29 mouse cellular contexts compared by ENCODE assay signal in the genomic region with DNA sequence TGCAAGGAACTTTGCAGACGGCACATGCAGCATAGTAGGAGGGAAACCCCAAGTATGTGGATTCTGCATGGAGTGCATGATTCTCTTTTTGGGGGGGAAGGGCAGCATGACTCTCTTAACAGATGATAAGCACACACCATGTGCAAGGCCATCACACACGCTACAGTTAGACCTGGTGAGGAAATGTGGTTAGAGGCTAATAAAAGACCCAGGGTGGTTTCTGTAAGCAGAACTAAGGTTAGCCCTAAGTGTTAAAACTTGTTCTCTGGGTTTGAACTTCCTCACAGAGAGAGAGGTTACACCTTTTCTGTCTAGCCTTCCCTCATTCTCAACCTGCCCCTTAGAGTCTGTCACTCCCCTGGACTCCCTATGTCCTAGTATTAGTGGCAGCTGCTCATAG. TPM values are rescaled to one million over a fixed set of nuclear protein-coding genes. Genes with fewer than 3 reads are reported as not detected.
A peak's percentile ranks its signal among the peaks of the same experiment; 100 is the strongest.
DNase-seq lines count a peak whose midpoint lies in the region; ATAC-seq and TF ChIP-seq lines count a peak whose summit lies in the region.
"Had no signal": no experiment of that assay in that cellular context is flagged by ENCODE, and none has a peak within 500 bp of the region (broad histone marks: within the 10 kb centered on the region; RNA-seq: fewer than 3 reads in every experiment).

No protein-coding gene starts in this region.

- no peak for ATAC-seq in liver, embryonic 13.5 days (ENCODE audit: low read depth)
- no peak for ATAC-seq in liver, embryonic 12.5 days
- ATAC-seq in liver, embryonic 15.5 days (ENCODE audit: insufficient read depth): no peak
- peak; percentile 30 for ATAC-seq in megakaryocyte progenitor cell, adult 5-6 weeks (replicated peaks; ENCODE audit: poor library complexity)
- ATAC-seq: hindbrain, embryonic 16.5 days; intestine, embryonic 15.5 days; midbrain, embryonic 13.5 days had no signal

- DNase-seq in liver, embryonic 13.5 days: no peak
- DNase-seq in MEL (ENCODE audit: low read depth, low spot score): no peak
- no peak for DNase-seq in cerebellum, adult 2 months
- no peak for DNase-seq in gastrocnemius, postnatal 25 days
- DNase-seq in kidney, adult 2 months: no peak
- DNase-seq: adrenal gland, adult 2 months; cerebellum, adult 9-11 months; gastrocnemius, postnatal 36 days; heart, postnatal 4 days; kidney, adult 9 months; kidney, postnatal 14 days; layer of hippocampus, postnatal 36 days; lung, adult 2 months; right cerebral cortex, postnatal 14 days; spleen, adult 18-20 months; thymus, adult 18-20 months had no signal

- no peak for TF ChIP-seq EP300 in MEL (IDR thresholded peaks at IDR 0.05; ENCODE audit: low read depth in 1 of 2, low read length in 2 of 2)

- peaks cover 34% of the 10 kb centered on the region for H3K4me1 ChIP-seq in liver, embryonic 13.5 days (replicated peaks)
- peaks cover 28% of the 10 kb centered on the region for H3K4me1 ChIP-seq in liver, embryonic 12.5 days
- peaks cover 0 to 21% of the 10 kb centered on the region in 2 experiments; a peak in 2 of 4 replicates for H3K4me1 ChIP-seq in MEL (ENCODE audit: control insufficient read depth in 1 of 2, insufficient read depth in 2 of 2, low read length in 2 of 2)
- peaks cover 22% of the 10 kb centered on the region for H3K4me1 ChIP-seq in liver, embryonic 15.5 days (replicated peaks)
- peaks cover under 1% of the 10 kb centered on the region; the same call in 1 of the 2 replicates for H3K4me1 ChIP-seq in cerebellum, adult 2 months (ENCODE audit: control insufficient read depth, insufficient read depth, low read length)
- H3K4me1 ChIP-seq in kidney, adult 2 months (ENCODE audit: control insufficient read depth, insufficient read depth, low read length): 0 out of 2 replicates have a peak, but pooled peaks cover 2% of the 10 kb centered on the region

- H3K9me3 ChIP-seq in liver, embryonic 13.5 days (replicated peaks): no peaks in the 10 kb centered on the region
- H3K9me3 ChIP-seq in liver, embryonic 12.5 days (replicated peaks): no peaks in the 10 kb centered on the region
- no peaks in the 10 kb centered on the region for H3K9me3 ChIP-seq in MEL (replicated peaks; ENCODE audit: insufficient read depth, low read length)
- no peaks in the 10 kb centered on the region for H3K9me3 ChIP-seq in liver, embryonic 15.5 days (replicated peaks)
- H3K9me3 ChIP-seq: embryonic facial prominence, embryonic 12.5 days; G1E; intestine, embryonic 15.5 days; midbrain, embryonic 13.5 days; neural tube, embryonic 12.5 days had no signal

- no peak for TF ChIP-seq CTCF in MEL (IDR thresholded peaks at IDR 0.05 in 2 of 3, conservative IDR thresholded peaks at IDR 0.05 in 1 of 3; ENCODE audit: control insufficient read depth in 1 of 3, insufficient read depth in 1 of 3, low read depth in 2 of 3, low read length in 3 of 3, poor library complexity in 1 of 3, severe bottlenecking in 1 of 3)
- TF ChIP-seq CTCF in cerebellum, adult 2 months (IDR thresholded peaks at IDR 0.05; ENCODE audit: borderline replicate concordance, insufficient read depth, low read depth, low read length): no peak
- TF ChIP-seq CTCF in kidney, adult 2 months (conservative IDR thresholded peaks at IDR 0.05; ENCODE audit: insufficient read depth, insufficient read length, low read depth, low read length): no peak

- peaks cover 100% of the 10 kb centered on the region for H3K27me3 ChIP-seq in liver, embryonic 13.5 days
- peaks cover 99% of the 10 kb centered on the region for H3K27me3 ChIP-seq in liver, embryonic 12.5 days (replicated peaks)
- peaks cover 2 to 6% of the 10 kb centered on the region in 2 experiments; a peak in 3 of 4 replicates for H3K27me3 ChIP-seq in MEL (ENCODE audit: control insufficient read depth in 1 of 2, insufficient read depth in 2 of 2, low read length in 2 of 2)
- H3K27me3 ChIP-seq in liver, embryonic 15.5 days: peaks cover 99% of the 10 kb centered on the region
- H3K27me3 ChIP-seq in cerebellum, adult 2 months (ENCODE audit: control insufficient read depth, insufficient read depth, low read length): peaks cover 17% of the 10 kb centered on the region; the same call in 1 of the 2 replicates
- peaks cover 6% of the 10 kb centered on the region for H3K27me3 ChIP-seq in kidney, adult 2 months (replicated peaks; ENCODE audit: control insufficient read depth, insufficient read depth, low read length)

- no peak overlapping the region for H3K4me3 ChIP-seq in liver, embryonic 13.5 days (replicated peaks)
- no peak overlapping the region for H3K4me3 ChIP-seq in liver, embryonic 12.5 days
- H3K4me3 ChIP-seq in MEL (ENCODE audit: control insufficient read depth in 1 of 2, insufficient read depth in 1 of 2, low read depth in 2 of 2, low read length in 2 of 2): peak overlapping the region; percentile 40 to 43
- H3K4me3 ChIP-seq in liver, embryonic 15.5 days (replicated peaks): no peak overlapping the region
- H3K4me3 ChIP-seq in cerebellum, adult 2 months (replicated peaks; ENCODE audit: insufficient read depth, low read depth, low read length): no peak overlapping the region
- H3K4me3 ChIP-seq in kidney, adult 2 months (ENCODE audit: insufficient read depth, low read depth, low read length): no peak overlapping the region
- H3K4me3 ChIP-seq: embryonic facial prominence, embryonic 12.5 days; intestine, embryonic 15.5 days; midbrain, embryonic 13.5 days; neural tube, embryonic 12.5 days had no signal

- no peaks in the 10 kb centered on the region for H3K36me3 ChIP-seq in liver, embryonic 13.5 days
- H3K36me3 ChIP-seq in liver, embryonic 12.5 days: no peaks in the 10 kb centered on the region
- peaks cover 0 to 12% of the 10 kb centered on the region in 2 experiments; a peak in 2 of 4 replicates for H3K36me3 ChIP-seq in MEL (ENCODE audit: control insufficient read depth in 1 of 2, insufficient read depth in 2 of 2, low read length in 2 of 2)
- no peaks in the 10 kb centered on the region for H3K36me3 ChIP-seq in liver, embryonic 15.5 days (replicated peaks)
- H3K36me3 ChIP-seq in kidney, adult 2 months (ENCODE audit: control insufficient read depth, insufficient read depth, low read length): no peaks in the 10 kb centered on the region
- H3K36me3 ChIP-seq: embryonic facial prominence, embryonic 12.5 days; G1E; intestine, embryonic 15.5 days; midbrain, embryonic 13.5 days; neural tube, embryonic 12.5 days had no signal

- TF ChIP-seq RAD21 in MEL (IDR thresholded peaks at IDR 0.05; ENCODE audit: low read depth, low read length): no peak

- 0 out of 2 replicates have a peak overlapping the region, but pooled peaks have one; percentile 47 for H3K27ac ChIP-seq in liver, embryonic 13.5 days
- no peak overlapping the region for H3K27ac ChIP-seq in liver, embryonic 12.5 days
- H3K27ac ChIP-seq in MEL (ENCODE audit: control insufficient read depth, low read depth, low read length): peak overlapping the region; percentile 33; the same call in 1 of the 2 replicates
- H3K27ac ChIP-seq in liver, embryonic 15.5 days (replicated peaks): no peak overlapping the region
- H3K27ac ChIP-seq in cerebellum, adult 2 months (ENCODE audit: insufficient read depth, low read length): no peak overlapping the region
- no peak overlapping the region for H3K27ac ChIP-seq in kidney, adult 2 months (ENCODE audit: insufficient read depth, low read depth, low read length)
- H3K27ac ChIP-seq: embryonic facial prominence, embryonic 12.5 days; intestine, embryonic 15.5 days; midbrain, embryonic 13.5 days; neural tube, embryonic 12.5 days had no signal

- H3K79me2 ChIP-seq in MEL (ENCODE audit: control insufficient read depth, insufficient read depth, low read length, poor library complexity): no peaks in the 10 kb centered on the region

- WGBS in liver, embryonic 13.5 days (ENCODE audit: insufficient replicate concordance): 33% methylated on average over 2 of the region's 2 CpGs
- WGBS in liver, embryonic 12.5 days (ENCODE audit: insufficient replicate concordance): 26% methylated on average over 2 of the region's 2 CpGs
- 11% methylated on average over 2 of the region's 2 CpGs for whole genome bisulfite sequencing in liver, embryonic 15.5 days (ENCODE audit: insufficient replicate concordance)
- 76% methylated on average over 2 of the region's 2 CpGs for WGBS in cerebellum, adult 2 months
- 63% methylated on average over 2 of the region's 2 CpGs for WGBS in kidney, adult 2 months

- no peak for TF ChIP-seq POLR2A in MEL (IDR thresholded peaks at IDR 0.05; ENCODE audit: control insufficient read depth in 1 of 2, insufficient read depth in 1 of 2, low read depth in 1 of 2, low read length in 2 of 2, poor library complexity in 1 of 2)
- no peak for TF ChIP-seq POLR2A in cerebellum, adult 2 months (IDR thresholded peaks at IDR 0.05; ENCODE audit: borderline replicate concordance, insufficient read depth, low read length)
- no peak for TF ChIP-seq POLR2A in kidney, adult 2 months (IDR thresholded peaks at IDR 0.05; ENCODE audit: low read depth, low read length)

- H3K9ac ChIP-seq in liver, embryonic 13.5 days: no peak overlapping the region
- H3K9ac ChIP-seq in liver, embryonic 12.5 days: no peak overlapping the region
- H3K9ac ChIP-seq in MEL (ENCODE audit: control insufficient read depth, low read depth, low read length, poor library complexity, severe bottlenecking): peak overlapping the region; percentile 32
- H3K9ac ChIP-seq in liver, embryonic 15.5 days: no peak overlapping the region
- H3K9ac ChIP-seq: embryonic facial prominence, embryonic 12.5 days; intestine, embryonic 15.5 days; midbrain, embryonic 13.5 days; neural tube, embryonic 12.5 days had no signal

- peak overlapping the region; percentile 33; the same call in 1 of the 2 replicates for H3K4me2 ChIP-seq in liver, embryonic 13.5 days
- H3K4me2 ChIP-seq in liver, embryonic 12.5 days: no peak overlapping the region
- H3K4me2 ChIP-seq in liver, embryonic 15.5 days: peak overlapping the region; percentile 20; the same call in 1 of the 2 replicates
- H3K4me2 ChIP-seq: embryonic facial prominence, embryonic 12.5 days; intestine, embryonic 15.5 days; midbrain, embryonic 13.5 days; neural tube, embryonic 12.5 days had no signal

RNA-seq across cellular contexts. Expression of a gene that starts 8.2 kb away (rescaled TPM):
- 0.25 and 0.39 TPM in 2 replicates for polyA plus RNA-seq in liver, embryonic 13.5 days (2015; fragmentation: Nextera tagmentation; extraction: Ambion mirVana)
- 0.22 and 0.33 TPM in 2 replicates for polyA plus RNA-seq in liver, embryonic 12.5 days (2016; fragmentation: Nextera tagmentation; extraction: Ambion mirVana)
- not detected in 2 replicates for total RNA-seq in MEL (2012; rRNA removed)
- under 1 TPM in 1 of 2 experiments, not detected in 1; 0.47 TPM for polyA plus RNA-seq in MEL (2012; ENCODE audit: insufficient read depth in 1 of 2, insufficient read length in 2 of 2, low read depth in 1 of 2, low replicate concordance in 2 of 2, missing spikeins in 1 of 2)
- polyA plus RNA-seq in liver, embryonic 15.5 days (2015; fragmentation: Nextera tagmentation; extraction: Ambion mirVana): 0.62 and 1.0 TPM in 2 replicates
- total RNA-seq in megakaryocyte progenitor cell, adult 5-6 weeks (2015): 17.0 and 19.9 TPM in 2 replicates
- total RNA-seq in megakaryocyte progenitor cell, adult 5-6 weeks (2017): 11.4 and 12.2 TPM in 2 replicates
- 0.36 and 1.1 TPM in 2 replicates for polyA plus RNA-seq in cerebellum, adult 2 months (2012; rRNA removed)
- total RNA-seq in gastrocnemius, postnatal 25 days (2021): not detected
- 0.22 TPM in 1 of 2 replicates, not detected in the other for polyA plus RNA-seq in kidney, adult 2 months (2012; rRNA removed)
- total RNA-seq: heart, postnatal 4 days had no signal
- polyA plus RNA-seq: hindbrain, embryonic 16.5 days; midbrain, embryonic 13.5 days; neural tube, embryonic 12.5 days had no signal

RNA-seq across cellular contexts. Expression of a gene that starts 20.4 kb away (rescaled TPM):
- not detected in 2 replicates for polyA plus RNA-seq in liver, embryonic 13.5 days (2015; fragmentation: Nextera tagmentation; extraction: Ambion mirVana)
- not detected in 2 replicates for polyA plus RNA-seq in liver, embryonic 12.5 days (2016; fragmentation: Nextera tagmentation; extraction: Ambion mirVana)
- not detected in 2 replicates for total RNA-seq in MEL (2012; rRNA removed)
- not detected for polyA plus RNA-seq in MEL (2012; ENCODE audit: insufficient read depth in 1 of 2, insufficient read length in 2 of 2, low read depth in 1 of 2, low replicate concordance in 2 of 2, missing spikeins in 1 of 2)
- not detected in 2 replicates for polyA plus RNA-seq in liver, embryonic 15.5 days (2015; fragmentation: Nextera tagmentation; extraction: Ambion mirVana)
- total RNA-seq in megakaryocyte progenitor cell, adult 5-6 weeks (2015): 0.05 and 0.25 TPM in 2 replicates
- total RNA-seq in megakaryocyte progenitor cell, adult 5-6 weeks (2017): 0.10 TPM in 1 of 2 replicates, not detected in the other
- polyA plus RNA-seq in cerebellum, adult 2 months (2012; rRNA removed): not detected in 2 replicates
- total RNA-seq in gastrocnemius, postnatal 25 days (2021): not detected
- 0.04 and 0.06 TPM in 2 replicates for polyA plus RNA-seq in kidney, adult 2 months (2012; rRNA removed)
- total RNA-seq: adrenal gland, adult 2 months; G1E; gastrocnemius, postnatal 36 days; heart, adult 8-10 months; heart, postnatal 4 days; layer of hippocampus, adult 8-10 months; layer of hippocampus, postnatal 36 days; left cerebral cortex, postnatal 10 days had no signal
- polyA plus RNA-seq: adrenal gland, adult 2 months; G1E; heart, embryonic 16.5 days; hindbrain, embryonic 16.5 days; lung, adult 2 months; midbrain, embryonic 13.5 days; neural tube, embryonic 12.5 days had no signal

RNA-seq across cellular contexts. Expression of a gene that starts 34.0 kb away (rescaled TPM):
- 3.6 and 18.3 TPM in 2 replicates for polyA plus RNA-seq in liver, embryonic 13.5 days (2015; fragmentation: Nextera tagmentation; extraction: Ambion mirVana)
- 9.3 and 17.8 TPM in 2 replicates for polyA plus RNA-seq in liver, embryonic 12.5 days (2016; fragmentation: Nextera tagmentation; extraction: Ambion mirVana)
- 1,264 and 1,284 TPM in 2 replicates for total RNA-seq in MEL (2012; rRNA removed)
- polyA plus RNA-seq in MEL (2012; ENCODE audit: insufficient read depth in 1 of 2, insufficient read length in 2 of 2, low read depth in 1 of 2, low replicate concordance in 2 of 2, missing spikeins in 1 of 2): 1 to 10 TPM in 1 of 2 experiments, not detected in 1; 3.7 TPM
- 9.5 and 11.4 TPM in 2 replicates for polyA plus RNA-seq in liver, embryonic 15.5 days (2015; fragmentation: Nextera tagmentation; extraction: Ambion mirVana)
- 1.9 and 2.2 TPM in 2 replicates for total RNA-seq in megakaryocyte progenitor cell, adult 5-6 weeks (2015)
- 923 and 1,838 TPM in 2 replicates for total RNA-seq in megakaryocyte progenitor cell, adult 5-6 weeks (2017)
- not detected in 2 replicates for polyA plus RNA-seq in cerebellum, adult 2 months (2012; rRNA removed)
- total RNA-seq in gastrocnemius, postnatal 25 days (2021): 1 to 10 TPM; 2.9 to 7.7 TPM
- polyA plus RNA-seq in kidney, adult 2 months (2012; rRNA removed): 0.95 and 3.4 TPM in 2 replicates
- polyA plus RNA-seq: hindbrain, embryonic 16.5 days; midbrain, embryonic 13.5 days had no signal

RNA-seq across cellular contexts. Expression of a gene that starts 34.3 kb away (rescaled TPM):
- 3.5 and 3.7 TPM in 2 replicates for polyA plus RNA-seq in liver, embryonic 13.5 days (2015; fragmentation: Nextera tagmentation; extraction: Ambion mirVana)
- 4.4 and 4.8 TPM in 2 replicates for polyA plus RNA-seq in liver, embryonic 12.5 days (2016; fragmentation: Nextera tagmentation; extraction: Ambion mirVana)
- total RNA-seq in MEL (2012; rRNA removed): 2,495 and 3,316 TPM in 2 replicates
- polyA plus RNA-seq in MEL (2012; ENCODE audit: insufficient read depth in 1 of 2, insufficient read length in 2 of 2, low read depth in 1 of 2, low replicate concordance in 2 of 2, missing spikeins in 1 of 2): 1 to 10 TPM in 1 of 2 experiments, not detected in 1; 5.7 TPM
- 4.4 and 5.4 TPM in 2 replicates for polyA plus RNA-seq in liver, embryonic 15.5 days (2015; fragmentation: Nextera tagmentation; extraction: Ambion mirVana)
- 65.4 and 83.1 TPM in 2 replicates for total RNA-seq in megakaryocyte progenitor cell, adult 5-6 weeks (2015)
- total RNA-seq in megakaryocyte progenitor cell, adult 5-6 weeks (2017): 1,827 and 2,239 TPM in 2 replicates
- 0.34 TPM in 1 of 2 replicates, not detected in the other for polyA plus RNA-seq in cerebellum, adult 2 months (2012; rRNA removed)
- 10 to 100 TPM; 13.9 to 29.0 TPM for total RNA-seq in gastrocnemius, postnatal 25 days (2021)
- 4.2 and 6.0 TPM in 2 replicates for polyA plus RNA-seq in kidney, adult 2 months (2012; rRNA removed)

RNA-seq across cellular contexts. Expression of a gene that starts 39.8 kb away (rescaled TPM):
- 38.8 and 52.6 TPM in 2 replicates for polyA plus RNA-seq in liver, embryonic 13.5 days (2015; fragmentation: Nextera tagmentation; extraction: Ambion mirVana)
- 44.1 and 49.4 TPM in 2 replicates for polyA plus RNA-seq in liver, embryonic 12.5 days (2016; fragmentation: Nextera tagmentation; extraction: Ambion mirVana)
- total RNA-seq in MEL (2012; rRNA removed): 1,065 and 1,370 TPM in 2 replicates
- polyA plus RNA-seq in MEL (2012; ENCODE audit: insufficient read depth in 1 of 2, insufficient read length in 2 of 2, low read depth in 1 of 2, low replicate concordance in 2 of 2, missing spikeins in 1 of 2): 10 to 100 TPM in 1 of 2 experiments, not detected in 1; 10.4 TPM
- polyA plus RNA-seq in liver, embryonic 15.5 days (2015; fragmentation: Nextera tagmentation; extraction: Ambion mirVana): 40.8 and 42.0 TPM in 2 replicates
- 38.4 and 42.3 TPM in 2 replicates for total RNA-seq in megakaryocyte progenitor cell, adult 5-6 weeks (2015)
- total RNA-seq in megakaryocyte progenitor cell, adult 5-6 weeks (2017): 83.0 and 89.0 TPM in 2 replicates
- polyA plus RNA-seq in cerebellum, adult 2 months (2012; rRNA removed): 8.8 and 9.8 TPM in 2 replicates
- 10 to 100 TPM; 30.9 to 31.7 TPM for total RNA-seq in gastrocnemius, postnatal 25 days (2021)
- 10.5 and 12.5 TPM in 2 replicates for polyA plus RNA-seq in kidney, adult 2 months (2012; rRNA removed)

Comparison
In these comparisons a context has a peak if more than half of its experiments do, and no peak if none do; other contexts are left out.
1. H3K27ac ChIP-seq: peak in liver, embryonic 13.5 days (single experiment) and MEL (single experiment); none in liver, embryonic 12.5 days (single experiment), liver, embryonic 15.5 days (single experiment), cerebellum, adult 2 months (single experiment) and kidney, adult 2 months (single experiment).
2. H3K4me3 ChIP-seq: peak in MEL (2 of 2); none in liver, embryonic 13.5 days (single experiment), liver, embryonic 12.5 days (single experiment), liver, embryonic 15.5 days (single experiment), cerebellum, adult 2 months (single experiment) and kidney, adult 2 months (single experiment).